Mouse (Mus musculus) heart, embryonic 12.5 days (tissue): ENCODE measurements around the gene Smtn. TPM values are rescaled to one million over a fixed set of nuclear protein-coding genes. Genes with fewer than 3 reads are reported as not detected.

Source experiments
- ATAC-seq: fragments of 200-750 bp; cut with Nextera tagmentation; 2 replicates; pipeline ENCODE4 v1.8.0; 2017; ENCODE audit warnings: moderate TSS enrichment, moderate library complexity; ENCODE audit not compliant: insufficient number of reproducible peaks, low FRiP score
- H3K27ac ChIP-seq: fragments of 300-500 bp; sonication (generic); 2 replicates; pipeline ENCODE4 v1.5.1; 2016; ENCODE audit warnings: mild to moderate bottlenecking, moderate library complexity; ENCODE audit not compliant: poor library complexity, severe bottlenecking
- H3K27me3 ChIP-seq: fragments of 300-500 bp; sonication (generic); replicated peaks from 2 replicates; pipeline ENCODE4 v1.6.1; 2016; ENCODE audit warnings: mild to moderate bottlenecking, moderate library complexity
- H3K36me3 ChIP-seq: fragments of 300-500 bp; sonication (generic); 2 replicates; pipeline ENCODE4 v1.6.1; 2016; ENCODE audit warnings: mild to moderate bottlenecking, moderate library complexity
- H3K4me1 ChIP-seq: fragments of 300-500 bp; sonication (generic); replicated peaks from 2 replicates; pipeline ENCODE4 v1.6.1; 2016; ENCODE audit warnings: mild to moderate bottlenecking
- H3K4me2 ChIP-seq: fragments of 300-500 bp; sonication (generic); 2 replicates; pipeline ENCODE4 v1.6.1; 2016; ENCODE audit warnings: mild to moderate bottlenecking, moderate library complexity
- H3K4me3 ChIP-seq: fragments of 300-500 bp; sonication (generic); 2 replicates; pipeline ENCODE4 v1.5.1; 2016; ENCODE audit warnings: mild to moderate bottlenecking
- H3K9ac ChIP-seq: fragments of 300-500 bp; sonication (generic); 2 replicates; pipeline ENCODE4 v1.6.1; 2016; ENCODE audit warnings: mild to moderate bottlenecking, moderate library complexity
- H3K9me3 ChIP-seq: fragments of 300-500 bp; sonication (generic); replicated peaks from 2 replicates; pipeline ENCODE4 v1.6.1; 2016; ENCODE audit warnings: mild to moderate bottlenecking, moderate library complexity
- WGBS: fragments of 180-500 bp; shearing (Covaris S2); methylation state at CpG from one replicate; pipeline ENCODE4 v1.1.7; 2016; 5-methylcytosine and 5-hydroxymethylcytosine counted together
- polyA plus RNA-seq: library from polyadenylated mRNA; unstranded; fragments of >200 nt; fragmentation: Nextera tagmentation; extraction: Ambion mirVana; gene quantifications from 2 replicates; pipeline ENCODE4 v1.2.1, GENCODE M21; 2016

Smtn gene
- polyA plus RNA-seq, 1 experiment from 2014 or later: 94.7 TPM

GRCm38 (mm10) chr11:3526979-3527738 lies 13.3 kb downstream of the Smtn start:
- no peaks in the 10 kb centered on the region for H3K27me3 ChIP-seq
- H3K27ac ChIP-seq: peak overlapping the region; percentile 49; the same call in 1 of the 2 replicates
- peaks cover 99% of the 10 kb centered on the region for H3K36me3 ChIP-seq
- H3K4me2 ChIP-seq: peak overlapping the region; percentile 26
- peaks cover 21% of the 10 kb centered on the region for H3K4me1 ChIP-seq
- no peaks in the 10 kb centered on the region for H3K9me3 ChIP-seq
- H3K9ac ChIP-seq: peak overlapping the region; percentile 6; the same call in 1 of the 2 replicates
- WGBS: 77% methylated on average over 24 of the region's 24 CpGs
- no peak for ATAC-seq
- H3K4me3 ChIP-seq: no peak overlapping the region

GRCm38 (mm10) chr11:3526207-3526606 lies 14.2 kb downstream of the Smtn start:
- ATAC-seq: no peak
- H3K9me3 ChIP-seq: no peaks in the 10 kb centered on the region
- H3K36me3 ChIP-seq: peaks cover 99% of the 10 kb centered on the region
- H3K4me1 ChIP-seq: peaks cover 22% of the 10 kb centered on the region
- no peak overlapping the region for H3K27ac ChIP-seq
- WGBS: 86% methylated on average over 9 of the region's 9 CpGs
- peak overlapping the region; percentile 16; the same call in 1 of the 2 replicates for H3K9ac ChIP-seq
- H3K4me3 ChIP-seq: no peak overlapping the region
- no peak overlapping the region for H3K4me2 ChIP-seq
- no peaks in the 10 kb centered on the region for H3K27me3 ChIP-seq

DNA sequence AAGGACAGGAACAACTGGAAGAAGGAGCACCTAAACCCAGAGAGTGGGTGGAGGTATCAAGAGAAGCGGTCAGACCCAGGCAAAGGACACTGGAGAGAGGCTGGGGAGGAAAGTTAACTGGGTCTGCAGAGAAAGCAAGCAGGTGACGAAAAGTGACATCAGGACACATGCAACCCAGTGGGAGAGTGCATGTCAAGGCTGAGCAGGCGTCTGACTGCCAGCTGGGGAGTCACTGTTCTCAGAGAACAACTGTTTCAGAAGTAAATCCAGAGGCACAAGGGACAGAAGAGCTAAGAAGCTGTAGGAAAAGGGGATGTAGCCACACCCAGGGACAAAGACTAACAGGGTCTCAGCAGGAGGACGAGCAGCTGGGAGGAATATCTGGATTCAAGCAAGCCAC lies 14.9 kb downstream of the Smtn start:
- peaks cover 29% of the 10 kb centered on the region for H3K4me1 ChIP-seq
- H3K9ac ChIP-seq: no peak overlapping the region
- H3K4me2 ChIP-seq: no peak overlapping the region
- H3K27me3 ChIP-seq: no peaks in the 10 kb centered on the region
- no peaks in the 10 kb centered on the region for H3K9me3 ChIP-seq
- WGBS: 77% methylated on average over 4 of the region's 4 CpGs
- no peak overlapping the region for H3K4me3 ChIP-seq
- H3K36me3 ChIP-seq: peaks cover 99% of the 10 kb centered on the region
- no peak for ATAC-seq
- H3K27ac ChIP-seq: no peak overlapping the region

DNA sequence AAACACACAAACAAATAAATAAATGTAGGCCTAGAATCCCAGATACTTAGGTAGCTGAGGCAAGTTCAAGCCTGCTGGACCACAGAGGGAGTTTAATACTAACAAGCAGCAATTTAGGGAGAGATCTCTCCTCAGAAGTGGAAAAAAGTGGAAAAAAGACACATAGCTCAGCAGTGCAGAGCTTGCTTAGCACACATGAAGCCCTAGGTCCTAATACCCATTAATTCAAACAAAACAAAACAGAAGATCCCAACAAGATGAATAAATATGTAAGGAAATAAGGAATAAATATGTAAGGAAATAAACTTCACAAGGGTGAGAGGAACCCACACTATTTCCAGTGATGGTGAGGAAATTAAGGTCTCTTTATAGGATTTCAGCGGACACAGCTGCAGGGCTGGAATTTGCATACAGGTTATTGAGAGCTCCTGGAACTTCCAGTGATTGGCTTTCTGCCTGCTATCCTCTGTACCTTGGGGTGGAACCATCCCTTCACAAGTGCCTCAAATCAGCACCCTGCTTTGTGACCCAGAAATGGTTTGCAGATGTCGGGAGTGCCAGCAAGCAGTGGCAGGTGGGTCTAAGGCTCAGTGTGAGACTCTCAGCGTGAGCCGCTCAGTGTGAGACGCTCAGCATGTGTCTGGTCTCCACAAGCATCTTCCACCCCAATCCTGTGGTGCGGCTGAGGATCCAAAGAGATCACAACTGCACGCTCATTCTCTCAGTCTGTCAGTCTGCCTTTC lies 16.4 kb downstream of the Smtn start:
- no peaks in the 10 kb centered on the region for H3K9me3 ChIP-seq
- H3K36me3 ChIP-seq: peaks cover 99% of the 10 kb centered on the region
- no peak overlapping the region for H3K27ac ChIP-seq
- H3K4me3 ChIP-seq: no peak overlapping the region
- no peak overlapping the region for H3K9ac ChIP-seq
- H3K4me1 ChIP-seq: peaks cover 44% of the 10 kb centered on the region
- ATAC-seq: no peak
- no peak overlapping the region for H3K4me2 ChIP-seq
- no peaks in the 10 kb centered on the region for H3K27me3 ChIP-seq
- WGBS: 77% methylated on average over 7 of the region's 7 CpGs

- no peak overlapping the region for H3K27ac ChIP-seq
- H3K36me3 ChIP-seq: peaks cover 90% of the 10 kb centered on the region
- ATAC-seq: no peak
- WGBS: 86% methylated on average over 17 of the region's 17 CpGs
- peaks cover 41% of the 10 kb centered on the region for H3K4me1 ChIP-seq
- no peaks in the 10 kb centered on the region for H3K27me3 ChIP-seq
- no peak overlapping the region for H3K4me2 ChIP-seq
- no peak overlapping the region for H3K9ac ChIP-seq
- no peak overlapping the region for H3K4me3 ChIP-seq
- H3K9me3 ChIP-seq: no peaks in the 10 kb centered on the region
These were observed 18.0 kb downstream of the Smtn start for GRCm38 (mm10) chr11:3522285-3523000.

DNA sequence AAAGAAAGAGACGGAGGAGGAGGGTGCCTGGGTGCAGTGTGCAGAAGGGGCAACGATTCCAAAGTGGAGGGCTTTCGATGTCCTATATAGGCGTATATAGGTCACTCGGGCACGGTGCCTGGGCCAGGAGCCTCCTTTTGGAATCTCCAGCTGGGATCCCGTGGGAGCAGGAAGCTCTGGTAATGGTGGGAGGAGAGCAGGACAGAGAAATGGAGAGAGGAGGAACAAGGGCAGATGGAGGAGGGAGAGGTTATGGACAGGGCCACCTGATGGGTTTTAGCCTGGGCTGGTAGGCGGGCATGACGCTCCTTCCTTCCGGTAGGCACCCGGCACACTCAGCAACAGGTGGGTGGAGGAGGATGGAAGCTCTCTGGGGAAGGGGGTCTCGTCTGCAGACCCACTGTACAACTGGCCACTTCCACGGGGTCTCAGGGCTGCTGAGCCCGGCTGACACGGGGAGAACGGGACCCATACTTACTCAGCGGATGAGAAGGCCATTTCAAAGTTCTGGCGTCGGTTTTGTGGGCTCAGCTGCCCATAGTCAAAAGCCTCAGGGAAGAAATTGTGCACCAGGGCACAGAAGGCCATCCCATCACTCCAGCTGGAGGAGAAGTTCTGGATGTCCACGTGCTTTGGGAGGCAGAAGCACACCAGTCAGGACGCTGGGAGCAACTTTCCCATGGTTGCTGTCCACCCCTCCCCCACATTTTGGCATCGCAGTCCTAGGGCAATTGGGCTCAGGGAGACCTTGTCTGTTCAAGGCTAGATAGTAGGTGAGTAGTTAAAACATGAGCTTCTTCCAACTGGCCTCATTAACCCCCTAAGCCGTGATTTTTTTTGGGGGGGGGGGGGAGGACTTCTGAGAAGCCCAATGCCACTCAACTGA lies 18.8 kb downstream of the Smtn start:
- WGBS: 84% methylated on average over 23 of the region's 23 CpGs
- H3K4me2 ChIP-seq: no peak overlapping the region
- H3K4me1 ChIP-seq: peaks cover 44% of the 10 kb centered on the region
- H3K36me3 ChIP-seq: peaks cover 81% of the 10 kb centered on the region
- no peak overlapping the region for H3K27ac ChIP-seq
- ATAC-seq: no peak
- no peak overlapping the region for H3K9ac ChIP-seq
- H3K4me3 ChIP-seq: no peak overlapping the region
- H3K27me3 ChIP-seq: no peaks in the 10 kb centered on the region
- no peaks in the 10 kb centered on the region for H3K9me3 ChIP-seq

DNA sequence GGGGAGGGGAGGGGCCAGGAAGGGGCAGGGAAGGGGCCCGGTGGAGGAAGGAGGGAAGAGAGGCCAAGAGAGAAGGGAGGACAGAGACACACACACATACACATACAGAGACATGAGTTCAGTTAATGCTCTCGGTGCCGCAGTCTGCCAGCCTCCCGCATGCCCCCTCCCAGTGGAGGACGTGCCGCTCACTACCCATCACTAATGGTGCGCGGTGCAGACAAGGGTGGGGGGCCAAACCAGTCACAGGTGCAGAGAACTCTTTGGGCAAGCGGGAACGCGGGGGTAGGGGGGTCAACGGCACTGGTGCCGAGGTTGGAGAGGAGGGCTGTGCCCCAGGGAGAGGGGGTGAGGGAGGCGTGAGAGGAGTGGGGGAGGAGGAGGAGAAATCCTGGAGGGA lies 19.5 kb downstream of the Smtn start:
- whole genome bisulfite sequencing: 74% methylated on average over 14 of the region's 14 CpGs
- H3K9ac ChIP-seq: no peak overlapping the region
- no peak for ATAC-seq
- peaks cover 46% of the 10 kb centered on the region for H3K4me1 ChIP-seq
- H3K4me3 ChIP-seq: no peak overlapping the region
- H3K27me3 ChIP-seq: no peaks in the 10 kb centered on the region
- H3K4me2 ChIP-seq: no peak overlapping the region
- H3K27ac ChIP-seq: no peak overlapping the region
- H3K36me3 ChIP-seq: peaks cover 74% of the 10 kb centered on the region
- H3K9me3 ChIP-seq: no peaks in the 10 kb centered on the region

DNA sequence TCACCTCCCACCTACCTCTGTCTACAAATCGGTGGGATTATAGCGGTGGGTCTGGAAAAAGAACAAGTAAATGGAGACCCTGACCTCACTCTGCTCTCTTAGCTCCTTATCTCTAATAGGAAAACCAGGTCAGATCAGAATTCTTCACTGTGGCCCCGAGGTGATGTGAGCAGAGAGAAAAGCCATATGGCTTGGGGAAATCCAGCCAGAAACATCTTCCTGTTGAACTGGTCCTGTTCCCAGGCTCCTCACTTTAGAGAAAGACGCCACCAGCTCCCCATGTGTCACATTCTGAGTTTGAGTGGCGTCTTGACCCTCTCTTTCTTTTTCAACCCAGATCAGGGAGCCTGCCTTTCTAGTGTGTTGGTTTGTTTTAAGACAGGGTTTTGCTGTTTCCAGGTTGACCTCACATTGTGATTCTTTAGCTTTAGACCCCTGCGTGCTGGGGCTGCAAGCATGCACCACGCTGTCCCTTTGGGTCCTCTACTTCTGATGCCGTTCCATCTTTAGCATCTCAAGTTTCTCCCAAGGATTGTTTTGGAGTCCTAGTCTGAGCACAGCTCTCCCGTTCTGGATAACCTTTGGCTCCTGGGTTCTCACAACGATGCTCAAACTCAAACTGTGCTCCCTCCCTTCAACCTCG lies 20.5 kb downstream of the Smtn start:
- H3K27me3 ChIP-seq: no peaks in the 10 kb centered on the region
- H3K4me1 ChIP-seq: peaks cover 56% of the 10 kb centered on the region
- no peak overlapping the region for H3K9ac ChIP-seq
- WGBS: 53% methylated on average over 11 of the region's 11 CpGs
- H3K4me3 ChIP-seq: no peak overlapping the region
- ATAC-seq: no peak
- H3K9me3 ChIP-seq: no peaks in the 10 kb centered on the region
- no peak overlapping the region for H3K4me2 ChIP-seq
- H3K36me3 ChIP-seq: peaks cover 64% of the 10 kb centered on the region
- H3K27ac ChIP-seq: no peak overlapping the region

DNA sequence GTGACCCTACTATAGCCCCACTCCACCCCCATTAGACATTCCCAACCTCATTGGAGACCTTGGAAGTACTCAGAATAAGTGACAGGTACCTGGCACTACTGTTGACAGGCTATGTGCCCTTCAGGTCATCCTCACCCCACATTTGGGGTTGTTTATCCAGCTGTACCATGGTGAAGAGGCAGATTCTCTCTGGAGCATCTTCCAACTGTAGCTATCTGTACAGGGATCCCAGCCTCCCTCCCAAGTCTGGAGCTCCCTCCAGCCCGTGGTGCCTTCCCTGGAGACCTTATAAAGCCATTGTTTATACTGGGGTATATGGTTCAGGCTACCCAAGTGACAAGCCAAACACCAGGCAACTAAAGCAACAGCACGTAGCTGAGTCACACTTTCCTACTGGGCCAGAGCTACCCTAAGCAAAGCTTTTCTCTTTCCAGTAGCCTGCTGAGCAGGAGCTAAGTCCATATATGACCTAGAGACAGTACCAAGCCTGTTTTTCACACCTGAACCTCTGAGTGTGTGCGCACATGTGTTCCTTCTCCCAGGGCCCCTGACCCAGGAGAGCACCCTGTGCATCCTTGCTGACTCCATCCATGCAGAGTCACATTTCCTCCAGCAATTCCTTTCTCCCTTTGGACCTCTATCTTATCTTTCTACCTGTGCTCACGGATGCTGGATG lies 21.2 kb downstream of the Smtn start:
- H3K4me2 ChIP-seq: no peak overlapping the region
- peaks cover 57% of the 10 kb centered on the region for H3K4me1 ChIP-seq
- peaks cover 57% of the 10 kb centered on the region for H3K36me3 ChIP-seq
- no peak for ATAC-seq
- no peaks in the 10 kb centered on the region for H3K27me3 ChIP-seq
- no peak overlapping the region for H3K4me3 ChIP-seq
- H3K27ac ChIP-seq: no peak overlapping the region
- 58% methylated on average over 4 of the region's 4 CpGs for WGBS
- H3K9me3 ChIP-seq: no peaks in the 10 kb centered on the region
- no peak overlapping the region for H3K9ac ChIP-seq
